Mouse (Mus musculus): ENCODE results near the gene Ppp5c.

GRCm38 (mm10) chr7:17062845-17063244 is 35.1 kb upstream of the Ppp5c start:
- TF ChIP-seq CTCF (conservative IDR thresholded peaks at IDR 0.05 in 1 of 2, IDR thresholded peaks at IDR 0.05 in 1 of 2; ENCODE audit: low read depth in 2 of 2, low read length in 2 of 2) (no peak), UBTF (IDR thresholded peaks at IDR 0.05; ENCODE audit: low read depth, low read length) (no peak), BHLHE40 (IDR thresholded peaks at IDR 0.05; ENCODE audit: low read depth, low read length) (no peak), POLR2A (IDR thresholded peaks at IDR 0.05; ENCODE audit: low read depth, low read length) (no peak), TCF12 (IDR thresholded peaks at IDR 0.05; ENCODE audit: low read depth, low read length) (no peak), TBP (conservative IDR thresholded peaks at IDR 0.05; ENCODE audit: low read depth, low read length) (no peak), E2F4 (IDR thresholded peaks at IDR 0.05; ENCODE audit: insufficient replicate concordance, low read depth, low read length) (no peak), MAX (IDR thresholded peaks at IDR 0.05; ENCODE audit: low read length) (no peak), SIN3A (IDR thresholded peaks at IDR 0.05; ENCODE audit: low read length) (no peak), MAZ (IDR thresholded peaks at IDR 0.05; ENCODE audit: low read depth, low read length) (no peak), MAFK (IDR thresholded peaks at IDR 0.05; ENCODE audit: insufficient replicate concordance, low read length) (no peak), ZMIZ1 (IDR thresholded peaks at IDR 0.05; ENCODE audit: low read depth, low read length) (no peak), JUND (conservative IDR thresholded peaks at IDR 0.05; ENCODE audit: low read depth, low read length) (no peak)
